Mouse (Mus musculus) limb, embryonic 13.5 days (tissue): Measurements from ENCODE around the gene Cx3cr1. TPM values are rescaled to one million over a fixed set of nuclear protein-coding genes. Genes with fewer than 3 reads are reported as not detected.

Source experiments
- ATAC-seq: fragments of 200-750 bp; cut with Nextera tagmentation; 2 replicates; pipeline ENCODE4 v1.8.0; 2017; ENCODE audit warnings: low read depth, moderate number of reproducible peaks, moderate TSS enrichment; ENCODE audit not compliant: low FRiP score
- H3K27ac ChIP-seq: fragments of 300-500 bp; sonication (generic); 2 replicates; pipeline ENCODE4 v1.5.1; 2015; ENCODE audit warnings: inconsistent platforms, mild to moderate bottlenecking, moderate library complexity
- H3K27me3 ChIP-seq: fragments of 300-500 bp; sonication (generic); 2 replicates; pipeline ENCODE4 v1.6.1; 2015; ENCODE audit warnings: mild to moderate bottlenecking, inconsistent platforms
- H3K36me3 ChIP-seq: fragments of 300-500 bp; sonication (generic); 2 replicates; pipeline ENCODE4 v1.6.1; 2015; ENCODE audit warnings: inconsistent platforms, mild to moderate bottlenecking, moderate library complexity
- H3K4me1 ChIP-seq: fragments of 300-500 bp; sonication (generic); 2 replicates; pipeline ENCODE4 v1.6.1; 2015; ENCODE audit warnings: inconsistent platforms
- H3K4me2 ChIP-seq: fragments of 300-500 bp; sonication (generic); replicated peaks from 2 replicates; pipeline ENCODE4 v1.6.1; 2015; ENCODE audit warnings: inconsistent platforms, mild to moderate bottlenecking, moderate library complexity
- H3K4me3 ChIP-seq: fragments of 300-500 bp; sonication (generic); 2 replicates; pipeline ENCODE4 v1.5.1; 2015; ENCODE audit warnings: moderate library complexity, mild to moderate bottlenecking, inconsistent platforms
- H3K9ac ChIP-seq: fragments of 300-500 bp; sonication (generic); 2 replicates; pipeline ENCODE4 v1.6.1; 2015; ENCODE audit warnings: mild to moderate bottlenecking, inconsistent platforms
- H3K9me3 ChIP-seq: fragments of 300-500 bp; sonication (generic); 2 replicates; pipeline ENCODE4 v1.6.1; 2016; ENCODE audit warnings: inconsistent platforms
- WGBS: fragments of 180-500 bp; shearing (Covaris S2); methylation state at CpG from one replicate; pipeline ENCODE4 v1.1.7; 2015; 5-methylcytosine and 5-hydroxymethylcytosine counted together
- polyA plus RNA-seq: library from polyadenylated mRNA; unstranded; fragments of >200 nt; fragmentation: Nextera tagmentation; extraction: Ambion mirVana; gene quantifications from 2 replicates; pipeline ENCODE4 v1.2.1, GENCODE M21; 2015

Cx3cr1 gene
- polyA plus RNA-seq, 1 experiment from 2014 or later = 11.0 TPM

GRCm38 (mm10) chr9:119941407-119941806 is 128.3 kb downstream of the Cx3cr1 start:
- Histone ChIP-seq H3K9me3 (no peaks in the 10 kb centered on the region), H3K36me3 (no peaks in the 10 kb centered on the region), H3K9ac (no peak overlapping the region), H3K4me1 (peaks cover 39% of the 10 kb centered on the region), H3K4me3 (no peak overlapping the region), H3K4me2 (no peak overlapping the region), H3K27me3 (no peaks in the 10 kb centered on the region), H3K27ac (peak overlapping the region; percentile 10; the same call in 1 of the 2 replicates)
- 86% methylated on average over 5 of the region's 5 CpGs for WGBS
- ATAC-seq = no peak

GRCm38 (mm10) chr9:119939646-119940045 is 130.0 kb downstream of the Cx3cr1 start:
- Histone ChIP-seq H3K9ac (no peak overlapping the region), H3K4me2 (no peak overlapping the region), H3K27ac (no peak overlapping the region), H3K27me3 (no peaks in the 10 kb centered on the region), H3K36me3 (no peaks in the 10 kb centered on the region), H3K4me1 (peaks cover 45% of the 10 kb centered on the region), H3K4me3 (no peak overlapping the region), H3K9me3 (no peaks in the 10 kb centered on the region)
- WGBS = 23% methylated on average over 10 of the region's 10 CpGs
- ATAC-seq = no peak

GRCm38 (mm10) chr9:119938496-119938895 is 131.2 kb downstream of the Cx3cr1 start:
- Histone ChIP-seq H3K4me2 (no peak overlapping the region), H3K9ac (no peak overlapping the region), H3K27ac (no peak overlapping the region), H3K36me3 (no peaks in the 10 kb centered on the region), H3K27me3 (no peaks in the 10 kb centered on the region), H3K9me3 (no peaks in the 10 kb centered on the region), H3K4me3 (no peak overlapping the region), H3K4me1 (peaks cover 45% of the 10 kb centered on the region)
- ATAC-seq = no peak
- WGBS = 64% methylated on average over 4 of the region's 4 CpGs

GRCm38 (mm10) chr9:119937005-119937773 is 132.5 kb downstream of the Cx3cr1 start, which contains the start of the genes Gorasp1 and Ttc21a:
Gene Gorasp1, minus strand, starts transcription at chr9:119937565.
Gene Ttc21a, plus strand, starts transcription at chr9:119937606.
- Histone ChIP-seq H3K4me2 (peak within 1 kb of the TSS; percentile 82), H3K36me3 (peaks cover 10% of the 10 kb centered on the region), H3K4me3 (peak within 1 kb of the TSS; percentile 79), H3K9ac (peak within 1 kb of the TSS; percentile 92), H3K4me1 (peaks cover 44% of the 10 kb centered on the region), H3K27me3 (no peaks in the 10 kb centered on the region), H3K27ac (peak within 1 kb of the TSS; percentile 73; the same call in 1 of the 2 replicates), H3K9me3 (no peaks in the 10 kb centered on the region)
- peak; percentile 91 for ATAC-seq
- 3% methylated on average over 40 of the region's 40 CpGs for WGBS

GRCm38 (mm10) chr9:119933675-119934074 is 136.0 kb downstream of the Cx3cr1 start:
- no peaks in the 10 kb centered on the region for H3K27me3 ChIP-seq
- no peak overlapping the region for H3K4me3 ChIP-seq
- ATAC-seq = no peak
- no peaks in the 10 kb centered on the region for H3K9me3 ChIP-seq
- H3K9ac ChIP-seq = no peak overlapping the region
- peaks cover 16% of the 10 kb centered on the region for H3K4me1 ChIP-seq
- H3K4me2 ChIP-seq = no peak overlapping the region
- peaks cover 44% of the 10 kb centered on the region for H3K36me3 ChIP-seq
- 98% methylated on average over 6 of the region's 6 CpGs for WGBS
- H3K27ac ChIP-seq = no peak overlapping the region

- WGBS = 86% methylated on average over 12 of the region's 12 CpGs
- Histone ChIP-seq H3K27ac (no peak overlapping the region), H3K4me2 (no peak overlapping the region), H3K4me1 (peaks cover 9% of the 10 kb centered on the region), H3K27me3 (no peaks in the 10 kb centered on the region), H3K36me3 (peaks cover 57% of the 10 kb centered on the region), H3K9ac (no peak overlapping the region), H3K4me3 (no peak overlapping the region), H3K9me3 (no peaks in the 10 kb centered on the region)
- ATAC-seq = no peak
Measured at GRCm38 (mm10) chr9:119932358-119932757, 137.3 kb downstream of the Cx3cr1 start.

- H3K9me3 ChIP-seq = no peaks in the 10 kb centered on the region
- H3K4me2 ChIP-seq = no peak overlapping the region
Measured at GRCm38 (mm10) chr9:119926497-119926896, 143.2 kb downstream of the Cx3cr1 start.

GRCm38 (mm10) chr9:119925729-119926128 is 143.9 kb downstream of the Cx3cr1 start:
- no peak for ATAC-seq
- Histone ChIP-seq H3K4me2 (no peak overlapping the region), H3K9ac (no peak overlapping the region), H3K9me3 (no peaks in the 10 kb centered on the region), H3K27ac (no peak overlapping the region), H3K27me3 (no peaks in the 10 kb centered on the region), H3K36me3 (peaks cover 94% of the 10 kb centered on the region), H3K4me3 (no peak overlapping the region), H3K4me1 (no peaks in the 10 kb centered on the region)
- WGBS = 86% methylated on average over 8 of the region's 8 CpGs

More at GRCm38 (mm10) chr9:119926497-119926896, 143.2 kb downstream of the Cx3cr1 start:
- no peak overlapping the region for H3K9ac ChIP-seq
- H3K27ac ChIP-seq = no peak overlapping the region
- WGBS = 82% methylated on average over 5 of the region's 5 CpGs
- no peaks in the 10 kb centered on the region for H3K4me1 ChIP-seq
- ATAC-seq = no peak
- H3K27me3 ChIP-seq = no peaks in the 10 kb centered on the region
- H3K4me3 ChIP-seq = no peak overlapping the region
- H3K36me3 ChIP-seq = peaks cover 93% of the 10 kb centered on the region

GRCm38 (mm10) chr9:119925120-119925657 is 144.5 kb downstream of the Cx3cr1 start:
- Histone ChIP-seq H3K27ac (no peak overlapping the region), H3K4me2 (no peak overlapping the region), H3K27me3 (no peaks in the 10 kb centered on the region), H3K36me3 (peaks cover 94% of the 10 kb centered on the region), H3K4me1 (no peaks in the 10 kb centered on the region), H3K4me3 (no peak overlapping the region), H3K9ac (no peak overlapping the region), H3K9me3 (no peaks in the 10 kb centered on the region)
- 93% methylated on average over 16 of the region's 16 CpGs for WGBS
- no peak for ATAC-seq

GRCm38 (mm10) chr9:119923462-119923861 is 146.2 kb downstream of the Cx3cr1 start:
- H3K27me3 ChIP-seq = no peaks in the 10 kb centered on the region
- H3K4me3 ChIP-seq = no peak overlapping the region
- ATAC-seq = no peak
- H3K4me2 ChIP-seq = no peak overlapping the region
- no peak overlapping the region for H3K27ac ChIP-seq
- H3K36me3 ChIP-seq = peaks cover 93% of the 10 kb centered on the region
- H3K9me3 ChIP-seq = no peaks in the 10 kb centered on the region
- 93% methylated on average over 4 of the region's 4 CpGs for WGBS
- no peaks in the 10 kb centered on the region for H3K4me1 ChIP-seq
- no peak overlapping the region for H3K9ac ChIP-seq

- Histone ChIP-seq H3K4me3 (no peak overlapping the region), H3K4me1 (no peaks in the 10 kb centered on the region), H3K36me3 (peaks cover 87% of the 10 kb centered on the region), H3K27ac (no peak overlapping the region), H3K4me2 (no peak overlapping the region), H3K9me3 (no peaks in the 10 kb centered on the region), H3K27me3 (no peaks in the 10 kb centered on the region), H3K9ac (no peak overlapping the region)
- ATAC-seq = no peak
- WGBS = 84% methylated on average over 1 of the region's 1 CpGs
Measured at GRCm38 (mm10) chr9:119919858-119920257, 149.8 kb downstream of the Cx3cr1 start.

GRCm38 (mm10) chr9:119913087-119913838 is 156.4 kb downstream of the Cx3cr1 start:
- ATAC-seq = no peak
- no peaks in the 10 kb centered on the region for H3K27me3 ChIP-seq
- no peak overlapping the region for H3K27ac ChIP-seq
- H3K4me1 ChIP-seq = no peaks in the 10 kb centered on the region
- H3K4me2 ChIP-seq = no peak overlapping the region
- WGBS = 79% methylated on average over 13 of the region's 13 CpGs
- no peak overlapping the region for H3K4me3 ChIP-seq
- H3K9me3 ChIP-seq = no peaks in the 10 kb centered on the region
- no peak overlapping the region for H3K9ac ChIP-seq
- peaks cover 92% of the 10 kb centered on the region for H3K36me3 ChIP-seq
